Mouse (Mus musculus) layer of hippocampus, adult 9-10 months (tissue): ENCODE results near the gene Cdyl.

Source experiments
- DNase-seq: peaks from one replicate; pipeline ENCODE4 v3.0.0; 2022; ENCODE audit warnings: low spot score

Gene Cdyl

GRCm38 (mm10) chr13:35840102-35840501, 180.5 kb downstream of the Cdyl start:
- DNase-seq = no peak

GRCm38 (mm10) chr13:35843383-35843782, 183.8 kb downstream of the Cdyl start:
- no peak for DNase-seq

GRCm38 (mm10) chr13:35845306-35845705, 185.7 kb downstream of the Cdyl start:
- no peak for DNase-seq

GRCm38 (mm10) chr13:35848694-35849093, 189.1 kb downstream of the Cdyl start:
- DNase-seq = no peak

- DNase-seq = no peak
These were observed 191.9 kb downstream of the Cdyl start for GRCm38 (mm10) chr13:35851581-35851980.

GRCm38 (mm10) chr13:35852851-35853575, 193.4 kb downstream of the Cdyl start:
- no peak for DNase-seq

- no peak for DNase-seq
These were observed 197.9 kb downstream of the Cdyl start for GRCm38 (mm10) chr13:35857486-35857885.

GRCm38 (mm10) chr13:35860916-35861315, 201.3 kb downstream of the Cdyl start:
- no peak for DNase-seq

GRCm38 (mm10) chr13:35870659-35871058, 211.0 kb downstream of the Cdyl start:
- DNase-seq = no peak

- DNase-seq = no peak
These were observed 211.5 kb downstream of the Cdyl start for GRCm38 (mm10) chr13:35871107-35871506.

- DNase-seq = no peak
These were observed 215.8 kb downstream of the Cdyl start for GRCm38 (mm10) chr13:35875396-35875795.

GRCm38 (mm10) chr13:35878282-35878681, 218.6 kb downstream of the Cdyl start:
- DNase-seq = no peak

GRCm38 (mm10) chr13:35879068-35879467, 219.4 kb downstream of the Cdyl start:
- DNase-seq = no peak

GRCm38 (mm10) chr13:35879519-35879918, 219.9 kb downstream of the Cdyl start:
- no peak for DNase-seq

- DNase-seq = peak; percentile 4
These were observed 221.0 kb downstream of the Cdyl start for GRCm38 (mm10) chr13:35880555-35881046.

GRCm38 (mm10) chr13:35886121-35886725, 226.6 kb downstream of the Cdyl start:
- DNase-seq = no peak

- no peak for DNase-seq
These were observed 233.2 kb downstream of the Cdyl start for GRCm38 (mm10) chr13:35892866-35893265.

GRCm38 (mm10) chr13:35905378-35905777, 245.7 kb downstream of the Cdyl start:
- DNase-seq = no peak

GRCm38 (mm10) chr13:35905879-35906481, 246.3 kb downstream of the Cdyl start, which contains the start of gene Rpp40:
Gene Rpp40 (minus strand): TSS chr13:35906359.
- peak; percentile 93 for DNase-seq

GRCm38 (mm10) chr13:35911476-35911875, 251.8 kb downstream of the Cdyl start:
- DNase-seq = no peak
